Mouse (Mus musculus) heart, adult 18-20 months (tissue): Measurements from ENCODE around the gene Timm22. TPM values are rescaled to one million over a fixed set of nuclear protein-coding genes. Genes with fewer than 3 reads are reported as not detected.

Experiments
- DNase-seq, 2 experiments: peaks; one replicate each; pipeline ENCODE4 v3.0.0; 2021 to 2022; ENCODE audit warnings: mixed read lengths in 1 of 2
- long read RNA-seq, 2 experiments: library from polyadenylated mRNA; stranded (forward); transcript quantifications; one replicate each; pipeline ENCODE4 v2.0.0; 2021
- total RNA-seq, 2 experiments: library from RNA; stranded (reverse); gene quantifications; 2 replicates each; pipeline ENCODE4 v1.2.3; 2021

Gene Timm22
- total RNA-seq = 10 to 100 TPM; 44.0 to 51.4 TPM
- long read RNA-seq, experiment 1, transcript Timm22-203 (3 exons, 362 nt) = minor isoform, 10 of 55 reads
- long read RNA-seq, experiment 1, transcript Timm22-201 (4 exons, 2,817 nt) = major isoform, 34 of 55 reads
- long read RNA-seq, experiment 1, partial matches to known transcripts = 0 of 55 reads
- long read RNA-seq, experiment 1, other reads (novel, unspliced or antisense) = 11 of 55 reads
- long read RNA-seq, experiment 2, transcript Timm22-203 (3 exons, 362 nt) = minor isoform, 7 of 31 reads
- long read RNA-seq, experiment 2, transcript Timm22-201 (4 exons, 2,817 nt) = major isoform, 12 of 31 reads
- long read RNA-seq, experiment 2, partial matches to known transcripts = 1 of 31 reads
- long read RNA-seq, experiment 2, other reads (novel, unspliced or antisense) = 11 of 31 reads

DNA sequence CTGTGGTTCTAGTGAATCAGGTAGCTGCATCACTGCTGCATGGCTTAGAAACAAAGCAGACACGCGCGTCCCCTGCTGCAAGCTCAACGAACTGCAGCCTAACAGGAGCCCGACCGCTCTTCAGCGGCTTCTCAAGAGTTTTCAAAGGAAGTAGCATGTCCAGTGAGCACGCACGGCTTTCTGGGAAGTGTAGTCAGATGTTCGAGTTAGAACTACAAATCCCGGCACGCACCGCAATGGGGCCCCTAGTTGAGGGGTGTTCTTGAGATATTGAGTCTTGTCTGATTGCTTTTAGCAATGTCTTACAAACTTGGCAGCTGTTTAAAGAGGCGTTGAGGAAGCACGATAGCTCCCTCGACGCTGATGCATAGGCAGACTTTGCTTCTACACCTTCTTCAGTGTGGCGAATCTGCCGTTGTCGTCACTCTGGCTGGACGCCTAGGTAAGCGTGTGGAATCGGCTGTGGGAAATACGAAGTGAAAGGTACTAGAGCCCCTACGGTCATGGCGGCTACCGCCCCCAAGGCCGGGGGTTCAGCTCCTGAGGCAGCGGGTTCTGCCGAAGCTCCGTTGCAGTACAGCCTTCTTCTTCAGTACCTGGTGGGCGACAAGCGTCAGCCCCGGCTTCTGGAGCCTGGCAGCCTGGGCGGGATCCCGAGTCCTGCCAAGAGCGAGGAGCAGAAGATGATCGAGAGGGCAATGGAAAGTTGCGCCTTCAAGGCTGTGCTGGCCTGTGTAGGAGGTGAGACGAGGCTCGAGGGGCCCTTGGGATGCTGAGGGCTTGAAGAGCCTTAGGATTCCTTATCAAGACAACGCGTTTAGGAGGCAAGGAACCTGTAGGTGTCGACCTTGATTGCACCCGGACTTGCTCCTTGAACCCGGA, at the start of gene Timm22:
Gene Timm22 (plus strand): TSS at position 251 of the 882 bp plus-strand sequence.
- DNase-seq = peak; percentile 97 to 99

DNA sequence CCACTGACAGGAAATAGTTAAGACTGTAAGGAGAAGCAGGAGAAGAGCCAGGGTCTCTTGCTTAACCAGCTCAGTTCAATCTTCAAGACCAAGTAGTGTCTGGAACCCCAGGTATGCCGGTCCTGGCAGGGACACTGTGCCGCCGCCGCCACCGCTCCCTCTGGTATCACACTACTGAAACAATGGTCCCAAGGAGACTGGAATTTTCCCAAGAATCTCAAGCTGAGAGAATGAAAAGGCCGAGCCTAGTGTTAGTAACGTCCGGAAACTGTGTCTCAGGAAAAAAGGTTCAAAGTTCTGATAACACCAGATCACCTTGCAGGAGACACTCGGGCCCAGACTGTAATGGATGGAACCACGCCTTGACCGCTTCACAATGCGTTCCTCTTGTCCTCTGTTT, 49.3 kb upstream of the Timm22 start:
- DNase-seq = peak; percentile 38 to 49

DNA sequence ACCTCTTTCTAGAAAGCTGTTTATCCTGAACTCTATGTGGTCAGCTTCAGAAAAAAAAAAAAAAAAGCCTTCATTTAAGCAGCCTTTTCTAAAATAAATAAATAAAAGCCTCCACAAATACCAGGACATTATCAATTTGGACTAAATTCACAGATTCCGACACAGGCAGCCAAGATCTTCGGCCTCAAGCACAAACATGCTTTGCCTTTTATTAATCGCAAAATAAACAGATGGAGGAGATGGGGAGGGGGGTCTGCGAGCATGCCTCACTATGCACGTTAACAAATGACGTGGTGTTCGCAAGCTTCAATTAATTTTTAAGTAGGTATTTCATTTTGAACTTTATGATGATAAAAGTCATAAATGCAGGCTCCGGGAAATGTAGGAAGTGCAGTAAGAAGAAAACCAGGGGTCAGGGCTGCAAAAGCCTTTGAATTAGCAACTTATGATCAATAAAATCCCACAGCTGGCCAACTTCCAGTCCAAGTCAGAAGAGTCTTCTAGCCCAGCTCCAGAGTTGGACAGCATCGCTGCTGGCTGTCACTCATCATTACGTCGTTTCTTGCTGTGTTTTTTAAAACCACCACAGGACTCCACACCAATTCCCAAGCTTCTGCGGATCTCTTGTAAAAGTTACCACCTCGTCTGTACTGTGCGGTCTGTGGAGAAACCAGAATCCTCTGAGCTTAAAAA, 48.0 kb upstream of the Timm22 start:
- peak; percentile 39 to 47 for DNase-seq

DNA sequence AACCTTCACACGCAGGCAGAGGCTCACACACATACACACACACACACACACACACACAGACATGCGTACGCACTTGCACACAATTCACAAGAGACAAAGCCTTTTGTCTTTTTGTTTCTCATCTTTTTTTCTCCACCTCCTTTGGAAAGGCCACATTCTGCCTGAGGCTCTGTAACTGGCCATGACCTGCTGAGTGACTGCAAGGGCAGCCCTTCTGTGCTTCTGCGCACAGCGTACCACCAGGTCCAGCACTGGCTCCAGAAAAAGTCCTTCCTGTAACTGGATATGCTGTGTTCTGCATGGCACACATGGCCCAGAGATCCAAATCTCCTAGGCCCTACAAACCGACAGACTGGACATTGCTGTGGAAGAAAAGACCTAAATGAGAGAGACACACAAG, 46.5 kb upstream of the Timm22 start:
- no peak for DNase-seq

DNA sequence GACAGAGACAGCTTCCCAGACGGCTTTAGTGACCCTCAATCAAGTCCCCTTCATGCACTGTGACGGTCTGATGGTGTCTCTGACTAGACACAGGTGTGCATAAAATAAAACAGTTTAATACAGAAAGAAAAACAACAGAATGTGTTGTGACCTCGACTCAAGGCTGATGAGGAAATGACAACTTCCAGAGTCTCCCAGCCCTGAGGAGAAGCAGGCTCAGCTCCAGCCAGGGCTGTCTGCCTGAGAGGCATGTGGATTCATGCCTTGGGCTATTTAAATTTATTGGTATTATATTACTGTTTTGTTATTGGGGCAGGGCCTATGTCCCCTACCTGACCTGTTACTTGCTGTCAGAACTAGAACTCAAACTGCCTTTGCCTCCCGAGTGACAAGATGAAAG, 45.3 kb upstream of the Timm22 start:
- no peak for DNase-seq

DNA sequence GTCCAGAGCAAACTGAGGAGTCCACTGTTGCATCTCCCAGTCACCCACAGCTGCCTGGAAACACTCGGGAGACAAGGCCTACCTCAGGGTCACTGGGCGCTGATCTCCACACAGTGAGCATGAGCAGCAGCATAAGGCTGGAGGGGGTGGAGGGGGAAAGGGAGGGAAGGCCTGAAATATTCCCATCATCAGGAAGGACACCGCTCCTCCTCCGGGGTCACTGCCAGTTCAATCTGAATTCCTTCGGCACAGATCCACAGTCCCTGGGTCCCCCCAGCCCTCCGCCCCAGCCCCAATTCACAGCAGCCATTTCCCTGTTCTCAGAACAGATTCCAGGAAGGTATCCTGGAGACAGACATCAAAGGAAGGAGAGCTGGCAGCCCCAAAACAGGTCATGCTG, 43.6 kb upstream of the Timm22 start:
- DNase-seq = no peak

DNA sequence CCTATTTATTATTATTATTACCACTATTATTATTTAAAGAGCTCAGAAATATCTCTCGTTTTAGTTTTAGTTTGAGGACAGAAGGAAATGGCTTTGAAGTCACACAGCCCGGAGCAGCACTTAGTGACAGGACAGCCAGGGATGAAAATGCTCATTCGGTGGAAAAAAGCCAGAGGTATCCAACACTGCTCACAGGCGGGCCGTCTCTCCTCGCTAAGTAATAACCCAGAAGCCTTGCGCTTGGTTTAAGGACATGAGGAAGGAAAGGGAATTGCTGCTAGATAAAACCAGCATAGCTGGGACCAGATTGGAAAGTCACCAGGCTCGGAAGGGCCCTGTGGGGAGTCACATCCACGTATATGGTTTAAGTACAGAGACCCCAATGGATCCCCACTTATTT, 43.1 kb upstream of the Timm22 start:
- peak; percentile 37 to 42 for DNase-seq

DNA sequence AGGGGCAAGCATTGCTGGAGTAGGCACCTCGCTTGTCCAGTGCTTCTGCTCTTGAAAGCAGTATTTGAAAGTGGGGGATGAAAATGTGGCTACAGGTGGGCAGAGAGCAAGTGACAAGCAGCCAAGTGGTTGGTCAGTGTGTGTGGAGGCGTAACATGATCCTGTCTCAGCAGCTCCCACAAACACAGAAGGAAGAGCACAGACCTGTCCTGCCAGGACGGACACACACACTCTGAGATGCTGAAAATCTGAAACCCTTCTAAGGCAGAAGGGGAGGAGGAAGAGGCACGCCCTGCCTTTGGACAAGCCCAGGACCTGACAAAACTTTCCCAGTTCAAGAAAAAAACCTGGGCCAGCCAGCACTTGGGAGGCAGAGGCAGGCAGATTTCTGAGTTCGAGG, 42.7 kb upstream of the Timm22 start:
- DNase-seq = no peak

DNA sequence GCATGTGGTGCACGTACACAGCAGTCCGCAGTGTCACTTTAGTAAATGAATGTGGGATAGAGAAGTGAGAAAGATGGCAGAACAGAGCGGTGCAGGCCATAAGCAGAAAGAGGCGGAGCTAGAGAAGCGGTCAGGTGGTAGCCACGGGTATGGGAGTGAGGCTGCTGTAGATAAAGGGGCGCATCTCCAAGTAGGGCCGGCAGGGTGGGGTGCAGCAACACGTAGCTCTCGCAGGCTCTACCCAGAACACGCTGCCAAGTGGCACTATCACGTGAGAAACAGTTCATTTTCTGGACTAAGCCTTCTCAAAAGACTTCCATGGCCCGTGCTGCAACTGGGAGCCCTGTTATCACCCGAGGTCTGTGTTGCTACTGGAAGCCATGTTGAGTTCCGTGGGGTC, 40.0 kb upstream of the Timm22 start:
- DNase-seq = no peak

DNA sequence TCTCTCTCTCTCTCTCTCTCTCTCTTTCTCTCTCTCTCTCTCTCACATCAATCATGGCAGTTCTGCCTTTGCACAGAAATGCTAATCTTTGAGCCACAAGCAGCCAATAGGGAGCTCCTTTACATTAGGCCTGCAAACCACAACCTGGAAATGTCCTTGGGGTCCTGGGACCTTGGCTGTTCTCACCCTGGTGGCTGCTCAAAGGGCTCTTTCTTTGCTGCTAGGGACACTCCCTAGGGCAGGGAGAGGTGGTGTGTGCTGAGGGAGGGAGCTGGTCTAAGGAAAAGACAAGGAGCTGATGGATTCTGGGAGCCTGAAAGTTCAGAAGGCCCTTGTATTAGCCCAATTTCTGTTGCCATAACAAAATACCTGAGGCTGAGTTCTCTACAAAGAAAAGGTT, 36.3 kb upstream of the Timm22 start:
- no peak for DNase-seq

DNA sequence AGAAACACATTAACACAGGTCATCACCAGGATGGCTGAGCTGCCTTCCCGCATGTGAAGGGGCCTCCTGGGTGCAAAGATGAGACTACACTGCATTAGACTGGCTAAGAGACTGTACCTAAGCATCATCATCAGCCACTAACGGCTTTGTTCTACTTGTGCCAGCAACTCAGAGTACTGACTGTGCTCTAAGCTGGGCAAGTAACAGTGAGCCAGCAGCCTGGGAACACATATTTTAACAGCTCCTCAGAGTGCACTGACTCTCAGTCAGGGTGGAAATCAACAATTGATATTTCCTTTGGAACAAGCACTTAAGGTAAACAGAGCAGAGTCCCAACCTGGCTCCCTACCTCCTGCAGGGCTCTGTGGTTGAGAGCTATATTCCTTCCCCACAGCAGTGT, 34.6 kb upstream of the Timm22 start:
- peak; percentile 28 to 51 for DNase-seq

DNA sequence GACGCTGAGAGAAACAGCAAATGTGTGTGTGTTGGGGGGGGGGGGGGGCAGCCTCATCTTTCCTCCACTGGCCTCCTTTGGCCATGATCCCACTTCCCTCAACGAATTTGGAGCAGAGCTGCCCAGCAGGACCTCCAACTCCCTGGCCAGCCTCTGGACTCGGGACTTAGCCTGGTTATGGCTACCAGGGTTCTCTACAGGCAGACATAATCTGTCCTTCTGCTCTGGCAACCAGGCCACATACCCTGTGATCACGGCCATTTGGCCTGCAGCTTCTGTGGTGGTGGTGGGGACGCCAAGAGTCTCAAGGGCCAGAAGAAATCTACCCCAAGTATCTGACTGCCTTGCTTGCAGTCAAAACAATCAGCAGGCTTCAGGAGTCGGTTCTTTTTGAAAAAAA, 34.2 kb upstream of the Timm22 start:
- peak; percentile 46 to 67 for DNase-seq

DNA sequence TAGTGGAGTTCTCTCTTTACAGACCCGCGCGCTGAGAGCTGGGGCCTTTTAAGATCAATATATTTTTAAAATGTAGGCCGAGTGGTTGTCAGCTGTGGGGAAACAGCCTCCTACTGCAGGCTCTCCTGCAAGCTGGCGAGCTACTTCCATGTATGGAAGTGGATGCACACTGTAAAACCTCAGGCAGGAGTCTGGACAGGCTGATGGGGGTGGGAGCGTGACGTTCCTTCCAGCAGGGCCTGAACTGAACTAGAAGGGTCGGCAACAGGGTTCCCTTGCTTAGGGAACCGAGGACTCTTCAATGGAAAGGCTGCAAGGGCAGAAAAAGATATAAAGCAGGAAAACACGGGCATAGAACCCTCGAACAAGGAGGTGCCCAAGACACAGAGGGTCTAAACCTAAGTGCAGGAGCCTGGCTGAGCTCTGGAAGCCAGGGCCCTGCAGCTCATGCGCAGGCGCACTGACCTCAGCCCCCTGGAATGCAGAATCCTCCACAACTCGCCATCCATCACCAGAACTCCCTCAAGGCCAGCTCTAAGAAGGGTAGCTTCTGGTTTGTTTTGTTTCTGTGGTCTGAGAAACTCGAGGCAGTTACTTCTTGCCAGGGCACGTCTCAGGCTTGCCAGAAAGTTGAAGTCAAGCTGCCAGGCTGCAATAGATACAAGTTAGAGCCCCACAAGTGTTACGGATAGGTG, 32.1 kb upstream of the Timm22 start:
- peak; percentile 62 to 76 for DNase-seq

DNA sequence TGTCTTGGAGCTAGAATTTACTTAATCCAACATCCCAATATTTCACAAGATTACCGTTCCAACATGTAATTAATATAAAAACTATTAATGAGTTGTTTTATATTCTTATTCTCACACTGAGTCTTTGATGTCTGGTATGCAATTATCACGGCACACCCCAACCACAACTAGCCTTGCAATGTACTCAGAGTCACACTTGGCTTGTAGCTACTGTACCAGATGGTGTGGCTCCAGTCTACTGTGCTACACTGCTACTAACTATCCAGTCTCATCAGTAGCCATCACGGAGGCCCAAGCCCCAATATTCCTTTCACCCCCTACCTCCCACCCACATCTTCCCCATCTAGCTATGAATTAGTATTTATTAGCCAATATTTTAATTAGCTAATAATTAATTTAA, 30.3 kb upstream of the Timm22 start:
- DNase-seq = no peak

DNA sequence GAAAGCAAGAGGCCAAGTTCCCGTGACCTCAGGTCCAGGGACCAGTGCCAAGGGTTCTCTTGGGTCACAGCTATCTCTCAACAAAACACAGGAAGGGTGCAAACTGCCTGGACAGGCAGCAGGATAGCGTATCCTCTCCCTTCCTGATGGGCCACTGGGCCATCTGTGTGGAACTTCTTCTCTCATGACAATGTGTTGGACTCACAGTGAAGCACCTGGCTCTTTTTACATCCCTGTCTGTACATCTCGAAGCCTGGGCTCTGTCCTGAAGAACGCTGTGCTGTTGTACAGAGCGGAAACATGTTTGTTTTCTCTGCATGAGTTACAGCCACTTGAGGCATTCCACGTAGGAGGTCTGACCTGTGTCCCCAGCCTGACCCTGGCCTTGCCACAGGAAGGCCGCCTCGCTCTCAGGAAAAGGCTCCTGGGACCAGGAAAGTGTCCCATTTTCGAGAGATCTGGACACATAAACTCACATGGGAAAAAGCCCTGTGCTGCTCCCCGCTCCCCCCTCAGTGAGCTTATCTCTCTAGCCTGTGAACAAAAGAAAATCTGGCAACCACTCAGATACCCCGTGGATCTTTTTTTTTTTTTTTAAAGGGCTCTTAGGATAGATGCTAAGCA, 26.7 kb upstream of the Timm22 start:
- DNase-seq = peak; percentile 80 to 89

DNA sequence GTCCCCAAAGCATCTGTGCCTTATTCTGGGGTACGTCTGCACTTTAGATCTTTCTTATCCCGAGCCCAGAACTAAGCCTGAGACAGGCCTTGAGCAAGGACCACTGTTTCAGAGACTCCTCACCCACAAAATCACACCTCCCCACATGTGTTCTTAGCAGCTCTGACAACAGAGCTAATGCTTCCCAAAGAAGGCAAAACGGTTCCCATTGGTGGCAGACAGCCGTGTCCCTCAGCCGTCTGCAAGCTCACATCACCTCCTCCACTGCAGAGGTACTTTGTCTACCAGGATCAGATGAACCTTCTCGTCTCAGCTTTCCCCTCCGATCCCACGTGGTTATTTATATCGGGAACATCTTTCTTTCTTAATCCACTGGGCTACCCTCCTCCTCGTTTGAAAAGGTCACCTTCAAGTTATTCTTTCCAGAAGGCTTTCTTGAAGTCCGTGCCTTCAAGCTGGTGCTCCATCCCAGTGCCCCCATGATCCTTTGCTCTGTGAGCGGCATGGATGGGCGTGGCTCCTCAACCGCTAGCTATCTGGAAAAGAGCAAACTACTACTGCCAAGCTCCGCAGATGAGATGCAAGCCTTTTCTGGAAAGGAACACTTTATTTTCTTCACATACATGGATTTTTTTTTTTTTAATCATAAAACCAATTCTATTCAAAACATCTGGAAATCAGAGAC, 25.4 kb upstream of the Timm22 start:
- peak in 1 of 2 experiments; percentile 17 for DNase-seq

DNA sequence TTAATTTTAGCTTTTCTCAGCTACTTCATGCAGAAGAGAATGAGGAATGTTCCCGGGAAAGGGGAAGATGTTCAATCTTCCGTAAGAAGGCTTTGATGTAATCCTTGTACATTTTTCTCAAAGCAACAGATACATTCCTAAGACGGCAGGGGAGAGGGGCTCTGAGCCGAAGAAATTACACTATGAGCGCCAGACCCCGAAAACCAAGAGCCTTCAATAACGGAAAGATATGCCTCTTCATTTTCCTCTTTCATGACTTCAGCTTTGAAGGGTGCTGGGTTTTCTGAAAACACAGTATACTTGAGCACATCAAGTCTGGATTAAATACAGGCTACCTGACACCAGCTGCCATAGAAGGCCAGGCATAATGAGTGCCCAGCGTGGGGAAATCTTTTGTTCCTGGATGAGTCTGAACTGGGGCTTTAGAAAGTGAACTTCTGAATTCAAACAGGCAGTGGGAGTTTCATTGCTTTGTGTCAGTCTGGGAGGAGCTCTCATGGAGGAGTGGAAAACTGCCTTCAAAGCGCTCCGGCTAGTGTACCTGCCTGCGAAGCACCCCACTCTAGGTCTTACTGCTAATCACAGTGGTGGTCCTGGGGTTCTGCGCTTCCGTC, 23.9 kb upstream of the Timm22 start:
- no peak for DNase-seq

DNA sequence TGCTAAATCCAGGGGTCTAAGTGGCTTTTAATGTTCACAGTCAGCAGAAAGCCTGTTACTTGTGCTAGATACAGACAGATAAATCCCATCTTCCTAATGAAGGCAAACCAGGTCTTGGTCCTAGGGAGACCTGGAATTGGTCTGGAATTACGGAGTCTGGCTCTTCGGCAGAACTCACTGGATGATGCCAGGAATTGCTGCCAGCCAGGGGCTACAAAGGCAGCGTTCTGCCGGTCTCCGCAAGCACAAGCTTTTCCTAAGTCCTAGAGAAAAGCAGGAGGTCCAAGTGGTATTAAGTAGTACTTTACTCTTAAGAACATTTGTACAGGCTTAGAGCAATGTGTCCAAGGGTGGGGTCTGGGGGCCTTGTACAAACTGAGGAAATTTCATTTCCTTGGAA, 22.4 kb upstream of the Timm22 start:
- DNase-seq = no peak

DNA sequence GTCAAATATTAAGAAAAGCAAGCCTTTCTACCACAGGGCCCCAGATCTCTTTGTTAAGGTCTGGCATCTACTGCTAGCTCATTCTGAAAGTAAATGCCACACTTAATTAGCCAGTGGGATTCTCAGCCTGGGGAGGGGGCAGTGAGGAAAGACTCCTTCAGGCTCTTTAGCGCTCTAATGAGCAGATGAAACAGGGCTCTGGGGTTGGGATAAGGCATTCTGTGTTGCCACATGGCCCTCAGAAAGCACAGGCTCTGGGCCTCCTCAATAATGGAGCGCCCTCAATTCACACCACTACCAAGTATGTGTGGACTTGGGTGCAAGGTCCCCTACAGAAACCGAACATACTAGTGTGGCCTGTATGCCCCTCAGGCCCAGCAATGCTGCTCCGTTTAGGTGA, 21.7 kb upstream of the Timm22 start:
- no peak for DNase-seq

DNA sequence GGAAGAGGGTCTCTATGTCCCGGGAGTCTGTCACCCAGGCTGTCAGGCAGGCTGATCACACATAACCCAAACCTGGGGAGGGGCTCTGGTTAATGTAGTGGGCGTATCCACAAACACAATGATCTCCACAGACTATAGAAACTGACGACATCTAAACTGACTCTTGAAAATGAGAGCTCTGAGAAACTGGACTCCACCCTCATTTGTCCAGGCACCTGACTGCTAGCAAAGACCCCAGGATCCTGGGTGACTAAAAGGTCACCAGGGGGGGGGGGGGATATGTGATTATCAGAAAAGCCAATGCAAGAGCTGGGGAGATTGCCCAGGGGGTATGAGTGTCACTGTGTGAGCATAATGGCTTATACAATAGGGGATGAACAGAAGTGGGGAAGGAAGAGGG, 21.0 kb upstream of the Timm22 start:
- DNase-seq = no peak

DNA sequence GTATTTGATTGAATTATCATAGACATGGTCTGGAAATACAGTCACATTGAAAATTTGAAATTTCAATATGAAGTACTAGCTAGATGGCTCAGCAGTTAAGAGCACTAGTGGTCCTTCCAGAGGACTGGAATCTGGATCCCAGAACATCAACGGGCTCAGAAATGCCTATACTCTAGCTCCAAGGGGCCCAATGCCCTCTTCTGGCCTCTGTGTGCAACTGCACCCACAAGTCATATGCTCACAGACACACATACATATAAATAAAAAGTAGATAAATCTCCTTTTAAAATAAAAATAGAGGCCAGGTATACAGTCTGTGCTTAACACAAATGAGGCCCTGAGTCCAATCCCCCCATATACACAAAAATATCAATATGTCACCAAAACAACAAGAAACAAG, 19.7 kb upstream of the Timm22 start:
- no peak for DNase-seq
